Comparison of ENCODE assay signal across 27 mouse cellular contexts in the genomic region with DNA sequence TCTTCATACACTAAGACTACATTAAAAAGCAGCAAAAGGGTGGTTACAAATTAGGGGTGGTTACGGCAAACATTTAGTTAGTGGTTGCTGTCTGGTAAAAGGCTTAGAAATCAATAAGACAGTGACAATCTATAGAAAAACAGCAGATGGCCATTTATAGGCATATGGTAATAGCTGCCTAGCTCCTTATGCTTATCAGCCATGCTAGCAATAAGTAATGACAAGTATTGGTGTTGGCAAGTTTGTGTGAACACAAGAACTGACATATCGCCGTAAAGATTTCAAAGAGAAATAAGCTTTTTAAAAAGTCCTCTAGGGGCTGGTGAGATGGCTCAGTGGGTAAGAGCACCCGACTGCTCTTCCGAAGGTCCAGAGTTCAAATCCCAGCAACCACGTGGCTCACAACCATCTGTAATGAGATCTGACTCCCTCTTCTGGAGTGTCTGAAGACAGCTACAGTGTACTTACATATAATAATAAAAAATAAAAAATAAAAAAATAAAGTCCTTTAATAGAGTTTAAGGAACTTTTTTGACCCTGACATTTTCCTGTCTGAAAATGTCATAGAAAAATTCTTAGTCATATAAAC.
"Had no signal": no experiment of that assay in that cellular context is flagged by ENCODE, and none has a peak within 500 bp of the region (broad histone marks: within the 10 kb centered on the region; RNA-seq: fewer than 3 reads in every experiment).

No protein-coding gene starts in this region.

- H3K4me2 ChIP-seq: heart, embryonic 11.5 days; heart, embryonic 13.5 days; heart, embryonic 15.5 days; hindbrain, embryonic 13.5 days; hindbrain, embryonic 15.5 days; kidney, embryonic 15.5 days; limb, embryonic 13.5 days; limb, embryonic 15.5 days; liver, embryonic 12.5 days had no signal

- DNase-seq: gastrocnemius, postnatal 14 days; gastrocnemius, postnatal 36 days; heart, adult 11 months; heart, adult 2 months; heart, postnatal 14 days; heart, postnatal 36 days; kidney, adult 11 months; kidney, adult 2 months; kidney, adult 9 months; kidney, postnatal 14 days; kidney, postnatal 36 days; layer of hippocampus, adult 9-11 months; layer of hippocampus, postnatal 36 days; left cerebral cortex, postnatal 4 days had no signal

- H3K4me3 ChIP-seq: heart, adult 2 months; heart, embryonic 13.5 days; heart, embryonic 15.5 days; hindbrain, embryonic 13.5 days; hindbrain, embryonic 15.5 days; kidney, embryonic 15.5 days; limb, embryonic 13.5 days; limb, embryonic 15.5 days; liver, embryonic 12.5 days had no signal

- H3K9me3 ChIP-seq: heart, embryonic 13.5 days; heart, embryonic 15.5 days; hindbrain, embryonic 13.5 days; hindbrain, embryonic 15.5 days; kidney, embryonic 15.5 days; limb, embryonic 13.5 days; limb, embryonic 15.5 days; liver, embryonic 12.5 days had no signal

- H3K27me3 ChIP-seq: heart, embryonic 13.5 days; heart, embryonic 15.5 days; hindbrain, embryonic 13.5 days; hindbrain, embryonic 15.5 days; kidney, embryonic 15.5 days; limb, embryonic 13.5 days; limb, embryonic 15.5 days; liver, embryonic 12.5 days had no signal

- H3K27ac ChIP-seq: heart, adult 2 months; heart, embryonic 13.5 days; heart, embryonic 15.5 days; hindbrain, embryonic 13.5 days; hindbrain, embryonic 15.5 days; hindbrain, postnatal 0 days; kidney, embryonic 15.5 days; kidney, postnatal 0 days; limb, embryonic 13.5 days; limb, embryonic 15.5 days; liver, embryonic 12.5 days; liver, embryonic 14.5 days had no signal

- ATAC-seq: hindbrain, postnatal 0 days; intestine, embryonic 16.5 days; liver, embryonic 12.5 days had no signal

- H3K4me1 ChIP-seq: heart, embryonic 13.5 days; heart, embryonic 15.5 days; hindbrain, embryonic 13.5 days; hindbrain, embryonic 15.5 days; kidney, embryonic 15.5 days; limb, embryonic 13.5 days; limb, embryonic 15.5 days had no signal

- H3K9ac ChIP-seq: heart, embryonic 13.5 days; heart, embryonic 15.5 days; hindbrain, embryonic 13.5 days; hindbrain, embryonic 15.5 days; kidney, embryonic 15.5 days; limb, embryonic 13.5 days; limb, embryonic 15.5 days; liver, embryonic 12.5 days; liver, embryonic 14.5 days had no signal
